Mouse (Mus musculus): ENCODE results near the gene Rgs9bp.

Rgs9bp gene

GRCm38 (mm10) chr7:35585191-35586054 lies at the start of gene Rgs9bp:
Gene Rgs9bp (minus strand): TSS chr7:35585582.
- DNase-seq (ENCODE audit: low spot score in 2 of 2), result no peak

GRCm38 (mm10) chr7:35628496-35628895 lies 43.1 kb upstream of the Rgs9bp start:
- no peak for DNase-seq (ENCODE audit: low spot score in 2 of 2)

- DNase-seq (ENCODE audit: low spot score in 2 of 2), result no peak
Observed at GRCm38 (mm10) chr7:35627371-35627770, 42.0 kb upstream of the Rgs9bp start.

DNA sequence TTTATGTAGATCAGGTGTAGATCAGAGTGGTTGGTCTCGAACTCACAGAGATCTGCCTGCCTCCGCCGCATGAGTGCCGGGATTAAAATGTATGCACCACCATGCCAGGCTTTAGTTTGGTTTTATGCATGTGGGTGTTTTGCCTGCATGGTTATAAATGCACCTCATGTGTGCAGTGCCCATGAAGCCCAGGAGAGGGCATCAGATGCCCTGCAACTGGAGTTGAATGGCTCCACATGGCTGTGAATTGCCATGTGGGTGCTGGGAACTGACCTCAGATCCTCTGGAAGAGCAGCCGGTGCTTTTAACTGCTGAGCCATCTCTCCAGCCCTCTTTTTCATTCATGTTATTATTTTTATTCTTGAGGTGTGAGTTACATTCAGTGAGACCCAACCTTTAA lies 40.7 kb upstream of the Rgs9bp start:
- no peak for DNase-seq (ENCODE audit: low spot score in 2 of 2)

- no peak for DNase-seq (ENCODE audit: low spot score in 2 of 2)
Observed at GRCm38 (mm10) chr7:35622626-35623025, 37.2 kb upstream of the Rgs9bp start.

DNA sequence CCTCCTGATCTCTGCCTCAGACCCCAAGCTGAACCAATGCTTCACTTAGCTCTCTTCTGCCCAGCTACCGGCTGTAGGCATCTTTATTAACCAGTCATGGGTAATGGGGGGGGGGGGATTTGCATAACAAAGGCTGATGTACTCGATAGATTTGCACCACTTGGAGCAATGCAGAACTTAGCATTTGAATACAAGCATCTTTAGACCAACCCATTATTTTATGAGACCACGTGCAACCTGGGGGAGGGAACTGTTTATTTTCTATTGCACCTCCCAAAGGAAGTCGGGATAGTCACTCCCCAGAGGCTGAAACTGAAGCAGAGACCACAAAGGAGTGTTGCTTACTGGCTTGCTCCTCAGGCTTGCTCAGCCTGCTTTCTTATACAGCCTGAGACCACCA lies 32.1 kb upstream of the Rgs9bp start:
- DNase-seq (ENCODE audit: low spot score in 2 of 2), result no peak

DNA sequence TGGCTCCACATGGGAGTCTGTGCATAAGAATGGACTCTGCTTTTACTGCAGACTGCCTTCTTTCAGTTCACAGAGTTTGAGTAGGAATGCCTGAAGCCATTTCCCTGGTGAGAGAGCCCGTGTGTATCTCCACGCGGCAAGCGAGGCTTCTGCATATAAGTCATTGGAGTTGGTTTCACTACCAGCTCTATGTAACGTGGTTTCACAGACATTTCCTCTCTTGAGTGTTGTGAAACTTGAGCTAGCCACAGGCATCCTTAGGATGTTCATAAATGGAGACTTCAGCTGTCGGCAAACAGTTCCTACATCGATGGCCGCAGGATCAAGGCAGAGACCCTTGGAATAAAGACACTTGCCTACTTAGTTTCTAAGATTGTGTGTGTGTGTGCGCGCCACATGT lies 23.9 kb upstream of the Rgs9bp start:
- no peak for DNase-seq (ENCODE audit: low spot score in 2 of 2)

DNA sequence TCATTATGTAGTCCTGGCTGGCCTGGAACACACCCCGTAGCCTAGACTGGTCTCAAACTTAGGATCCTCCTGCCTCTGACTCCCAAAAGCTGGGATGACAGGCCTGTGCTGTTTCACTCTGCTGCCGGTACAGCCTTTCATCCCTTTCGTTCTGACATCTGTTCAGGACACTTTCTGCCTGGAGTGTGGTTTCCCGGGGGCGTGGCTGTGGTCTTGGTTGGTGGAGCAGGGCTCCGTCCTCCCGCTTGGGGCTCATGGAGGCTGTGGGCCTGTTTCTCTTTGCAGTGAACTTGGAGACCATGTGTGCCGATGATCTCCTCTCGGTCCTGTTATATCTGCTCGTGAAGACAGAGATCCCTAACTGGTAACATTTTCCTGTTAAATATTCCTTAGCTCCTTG lies 21.4 kb upstream of the Rgs9bp start:
- DNase-seq (ENCODE audit: low spot score in 2 of 2), result no peak

GRCm38 (mm10) chr7:35602766-35603165 lies 17.4 kb upstream of the Rgs9bp start:
- DNase-seq (ENCODE audit: low spot score in 2 of 2), result no peak

DNA sequence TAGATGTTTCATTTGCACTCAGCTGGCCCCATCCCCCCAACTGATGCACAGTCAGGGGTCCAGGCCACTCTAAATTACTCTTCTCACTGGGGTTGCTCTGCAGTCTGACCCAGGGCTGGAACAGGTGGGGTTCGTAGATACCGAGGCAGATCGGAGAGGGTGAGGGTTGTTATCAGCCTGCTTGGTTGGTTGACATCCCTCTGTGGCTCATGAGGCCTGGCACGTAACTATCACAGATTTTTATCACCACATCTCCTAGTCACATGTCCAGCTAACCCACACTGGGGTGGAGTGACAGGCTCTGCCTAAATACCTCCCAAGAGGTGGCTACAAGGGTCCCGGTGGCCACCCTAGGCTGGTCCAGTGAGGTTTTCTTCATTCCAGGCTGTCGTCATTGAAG lies 15.7 kb upstream of the Rgs9bp start:
- no peak for DNase-seq (ENCODE audit: low spot score in 2 of 2)

DNA sequence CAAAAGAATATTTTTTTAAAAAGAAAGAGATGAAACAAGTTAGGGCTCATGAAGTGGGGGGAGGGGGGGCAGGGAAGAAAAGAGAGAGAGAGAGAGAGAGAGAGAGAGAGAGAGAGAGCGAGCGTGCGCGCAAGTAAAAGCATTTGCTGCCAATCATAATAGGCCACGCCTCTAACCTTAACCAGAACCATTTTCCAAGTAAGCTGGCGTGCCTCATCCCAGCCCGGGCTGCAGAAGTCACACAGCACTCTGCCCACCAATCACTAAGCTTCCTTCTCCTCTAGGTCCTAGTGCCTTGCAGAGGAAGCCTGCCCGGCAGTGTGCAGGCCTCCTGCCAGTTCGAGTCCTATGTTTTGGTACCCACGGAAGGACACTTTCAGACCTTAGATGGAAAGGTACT lies 14.6 kb upstream of the Rgs9bp start:
- no peak for DNase-seq (ENCODE audit: low spot score in 2 of 2)

DNA sequence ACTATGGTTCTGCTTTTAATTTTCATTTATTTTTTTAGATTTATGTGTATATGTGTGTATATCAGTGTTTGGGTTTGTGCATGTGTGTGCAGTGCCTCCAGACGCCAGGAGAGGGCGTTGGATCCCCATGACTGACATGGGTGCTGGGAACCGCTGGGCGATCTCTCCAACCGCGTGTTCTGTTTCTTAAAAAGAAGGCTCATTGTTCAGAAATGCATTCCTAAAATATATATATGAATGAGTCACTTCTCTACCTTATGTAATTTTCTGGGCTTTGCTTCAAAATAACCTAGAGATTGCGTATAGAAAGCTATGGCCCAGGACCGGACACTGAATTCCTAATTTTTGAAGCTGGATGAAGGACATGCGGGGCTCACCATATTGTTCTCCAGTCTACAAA lies 14.1 kb upstream of the Rgs9bp start:
- DNase-seq (ENCODE audit: low spot score in 2 of 2), result no peak

GRCm38 (mm10) chr7:35594311-35594710 lies 8.9 kb upstream of the Rgs9bp start:
- no peak for DNase-seq (ENCODE audit: low spot score in 2 of 2)

GRCm38 (mm10) chr7:35590731-35591191 lies 5.4 kb upstream of the Rgs9bp start:
- DNase-seq (ENCODE audit: low spot score in 2 of 2), result no peak

- no peak for DNase-seq (ENCODE audit: low spot score in 2 of 2)
Observed at GRCm38 (mm10) chr7:35589485-35589884, 4.1 kb upstream of the Rgs9bp start.

- DNase-seq (ENCODE audit: low spot score in 2 of 2), result no peak
Observed at GRCm38 (mm10) chr7:35588680-35589428, 3.5 kb upstream of the Rgs9bp start.

DNA sequence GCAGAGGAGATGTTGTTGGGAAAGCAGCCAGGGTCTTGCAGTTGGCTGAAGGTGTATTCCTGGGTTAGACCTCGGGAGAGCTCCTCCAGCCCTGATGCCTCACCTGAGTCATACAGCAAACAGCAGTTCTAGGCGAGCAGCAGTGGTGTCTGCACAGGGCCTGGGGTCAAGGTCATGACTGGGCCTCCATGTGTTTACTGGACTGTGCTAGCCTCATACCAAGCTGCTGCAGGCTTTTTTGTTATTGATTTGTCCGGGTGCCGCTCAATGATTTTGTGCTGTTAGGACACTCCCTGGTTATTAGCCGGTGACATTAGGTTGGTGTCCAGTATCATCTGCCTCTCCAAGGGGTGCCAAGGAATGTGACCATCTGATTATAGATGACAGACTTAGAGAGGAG lies 2.3 kb upstream of the Rgs9bp start:
- DNase-seq (ENCODE audit: low spot score in 2 of 2), result no peak

- no peak for DNase-seq (ENCODE audit: low spot score in 2 of 2)
Observed at GRCm38 (mm10) chr7:35586906-35587445, 1.6 kb upstream of the Rgs9bp start.

GRCm38 (mm10) chr7:35586055-35586905 lies 898 bp upstream of the Rgs9bp start, which contains the start of gene Ankrd27:
Gene Ankrd27 (plus strand): TSS chr7:35586244.
- DNase-seq (ENCODE audit: low spot score in 2 of 2), result peak; percentile 93 to 96

- DNase-seq (ENCODE audit: low spot score in 2 of 2), result no peak
Observed at GRCm38 (mm10) chr7:35584786-35585190, 594 bp downstream of the Rgs9bp start.

DNA sequence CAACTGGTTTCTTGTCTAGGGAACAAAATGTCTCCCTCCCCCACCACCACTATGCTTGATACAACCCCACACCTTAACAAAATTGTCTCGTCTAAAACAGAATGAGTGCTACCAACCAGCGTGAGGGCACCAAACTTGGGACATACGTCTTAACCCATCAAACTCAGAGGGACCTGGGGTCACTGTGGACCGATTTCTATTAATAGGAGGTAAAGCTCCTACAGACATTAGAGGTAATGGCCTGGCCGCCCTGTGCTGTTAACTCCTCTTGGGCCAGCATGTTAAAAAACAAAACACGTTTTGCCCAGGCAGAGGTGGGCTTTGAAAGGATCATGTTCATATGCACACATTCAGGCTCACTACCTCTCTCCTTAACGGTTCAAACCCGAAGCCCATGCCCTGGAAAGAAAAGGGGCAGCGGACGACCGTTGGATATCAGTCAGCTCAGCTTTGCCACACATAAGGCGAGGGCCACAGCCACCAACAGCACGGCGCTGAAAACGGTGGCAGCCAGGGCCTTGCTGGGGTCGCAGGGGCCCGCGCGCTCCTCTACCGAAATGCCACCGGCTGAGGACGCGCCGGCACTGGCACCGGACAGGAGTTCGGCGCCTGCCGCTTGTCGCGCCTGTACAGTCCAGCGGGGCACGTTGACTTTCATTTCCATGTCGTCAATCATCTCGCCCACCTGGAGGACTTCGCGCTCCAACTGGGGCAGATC lies 1.2 kb downstream of the Rgs9bp start:
- DNase-seq (ENCODE audit: low spot score in 2 of 2), result no peak
